Mouse (Mus musculus) midbrain, embryonic 16.5 days (tissue): ENCODE measurements around the gene Asb10. TPM values are rescaled to one million over a fixed set of nuclear protein-coding genes. Genes with fewer than 3 reads are reported as not detected.

ENCODE experiments used
- ATAC-seq: fragments of 200-750 bp; cut with Nextera tagmentation; 2 replicates; pipeline ENCODE4 v1.8.0; 2017; ENCODE audit warnings: moderate TSS enrichment
- H3K27ac ChIP-seq: fragments of 300-500 bp; sonication (generic); 2 replicates; pipeline ENCODE4 v1.5.1; 2014; ENCODE audit warnings: mild to moderate bottlenecking, low read length, mixed read lengths
- H3K27me3 ChIP-seq: fragments of 300-500 bp; sonication (generic); 2 replicates; pipeline ENCODE4 v1.6.1; 2014; ENCODE audit warnings: low read depth, low read length, mixed read lengths; ENCODE audit not compliant: control insufficient read depth, insufficient read depth
- H3K36me3 ChIP-seq: fragments of 300-500 bp; sonication (generic); 2 replicates; pipeline ENCODE4 v1.6.1; 2014; ENCODE audit warnings: mild to moderate bottlenecking, low read length, moderate library complexity, mixed read lengths; ENCODE audit not compliant: control insufficient read depth, insufficient read depth
- H3K4me1 ChIP-seq: fragments of 300-500 bp; sonication (generic); 2 replicates; pipeline ENCODE4 v1.6.1; 2014; ENCODE audit warnings: mild to moderate bottlenecking, low read length, mixed read lengths; ENCODE audit not compliant: control insufficient read depth, insufficient read depth
- H3K4me2 ChIP-seq: fragments of 300-500 bp; sonication (generic); 2 replicates; pipeline ENCODE4 v1.6.1; 2014; ENCODE audit warnings: mild to moderate bottlenecking, low read length, mixed read lengths
- H3K4me3 ChIP-seq: fragments of 300-500 bp; sonication (generic); 2 replicates; pipeline ENCODE4 v1.5.1; 2014; ENCODE audit warnings: low read depth, mild to moderate bottlenecking, low read length, moderate library complexity, mixed read lengths
- H3K9ac ChIP-seq: fragments of 300-500 bp; sonication (generic); 2 replicates; pipeline ENCODE4 v1.6.1; 2014; ENCODE audit warnings: low read depth, low read length, mixed read lengths
- H3K9me3 ChIP-seq: fragments of 300-500 bp; sonication (generic); replicated peaks from 2 replicates; pipeline ENCODE4 v1.6.1; 2014; ENCODE audit warnings: mild to moderate bottlenecking, low read length, mixed read lengths; ENCODE audit not compliant: control insufficient read depth, poor library complexity, severe bottlenecking
- WGBS: fragments of 180-500 bp; shearing (Covaris S2); extraction: QIAGEN DNeasy Blood & Tissue Kit; methylation state at CpG from one replicate; pipeline ENCODE4 v1.1.7; 2014; 5-methylcytosine and 5-hydroxymethylcytosine counted together
- polyA plus RNA-seq: library from polyadenylated mRNA; unstranded; fragments of >200 nt; fragmentation: Nextera tagmentation; extraction: Ambion mirVana; gene quantifications from 2 replicates; pipeline ENCODE4 v1.2.1, GENCODE M21; 2015

Gene Asb10
- polyA plus RNA-seq, 1 experiment from 2014 or later: not detected

DNA sequence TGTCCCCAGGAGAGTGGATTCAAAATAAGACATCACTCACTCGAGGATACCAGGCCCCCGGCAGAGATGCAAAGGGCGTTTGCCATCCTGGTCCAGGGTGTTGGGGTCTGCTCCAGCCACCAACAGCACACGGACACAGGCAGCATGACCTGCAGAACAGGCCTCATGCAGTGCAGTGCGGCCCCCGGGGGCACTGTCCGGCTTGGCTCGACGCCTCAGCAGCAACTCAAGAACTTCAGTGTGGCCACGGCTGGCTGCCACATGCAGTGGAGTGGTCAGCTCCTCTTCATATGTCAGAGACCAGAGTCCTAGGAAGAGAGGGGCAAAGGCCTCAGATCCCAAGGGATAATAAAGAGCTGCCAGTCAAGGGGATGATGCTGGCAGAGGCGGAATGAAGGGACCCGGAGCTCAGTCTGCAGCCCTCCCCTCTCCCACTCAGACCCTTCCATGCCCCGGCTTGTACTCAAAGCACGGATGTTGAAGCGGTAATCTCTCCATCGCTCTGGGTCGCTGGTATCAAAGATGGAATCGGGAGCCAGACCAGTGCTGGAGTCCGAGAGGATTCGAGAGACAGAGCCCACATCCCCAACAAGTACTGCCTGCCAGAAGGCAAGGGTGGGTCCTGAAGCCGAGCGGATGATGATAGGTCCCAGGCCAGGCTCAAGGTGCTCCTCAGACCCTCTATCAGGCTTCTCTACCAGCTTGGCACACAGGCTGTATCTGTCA, 1.0 kb downstream of the Asb10 start:
- Histone ChIP-seq H3K4me1 (no peaks in the 10 kb centered on the region), H3K27ac (no peak overlapping the region), H3K4me2 (no peak overlapping the region), H3K36me3 (no peaks in the 10 kb centered on the region), H3K4me3 (no peak overlapping the region), H3K27me3 (no peaks in the 10 kb centered on the region), H3K9ac (no peak overlapping the region), H3K9me3 (no peaks in the 10 kb centered on the region)
- no peak for ATAC-seq
- WGBS: 82% methylated on average over 22 of the region's 22 CpGs

DNA sequence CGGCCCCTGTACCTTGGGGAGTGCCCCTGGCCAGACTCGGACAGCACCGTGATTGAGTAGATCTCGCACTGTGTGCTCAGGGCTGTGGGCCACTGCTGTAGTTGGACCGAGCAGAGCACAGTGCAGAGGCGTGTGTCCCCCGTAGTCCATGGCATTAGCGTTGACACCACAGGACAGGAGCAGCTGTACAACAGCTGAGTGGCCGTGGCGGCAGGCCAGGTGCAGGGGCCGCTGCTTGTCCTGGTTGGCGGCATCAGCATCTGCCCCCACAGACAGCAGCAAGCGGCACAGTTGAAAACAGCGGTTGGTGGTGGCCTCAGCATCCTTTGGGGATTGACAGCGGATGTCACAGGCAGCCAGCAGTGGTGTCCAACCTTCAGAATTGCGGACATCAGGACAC, 3.2 kb downstream of the Asb10 start:
- Histone ChIP-seq H3K4me3 (no peak overlapping the region), H3K27me3 (no peaks in the 10 kb centered on the region), H3K27ac (no peak overlapping the region), H3K9ac (no peak overlapping the region), H3K4me1 (no peaks in the 10 kb centered on the region), H3K36me3 (no peaks in the 10 kb centered on the region), H3K9me3 (no peaks in the 10 kb centered on the region), H3K4me2 (no peak overlapping the region)
- WGBS: 68% methylated on average over 16 of the region's 16 CpGs
- no peak for ATAC-seq

DNA sequence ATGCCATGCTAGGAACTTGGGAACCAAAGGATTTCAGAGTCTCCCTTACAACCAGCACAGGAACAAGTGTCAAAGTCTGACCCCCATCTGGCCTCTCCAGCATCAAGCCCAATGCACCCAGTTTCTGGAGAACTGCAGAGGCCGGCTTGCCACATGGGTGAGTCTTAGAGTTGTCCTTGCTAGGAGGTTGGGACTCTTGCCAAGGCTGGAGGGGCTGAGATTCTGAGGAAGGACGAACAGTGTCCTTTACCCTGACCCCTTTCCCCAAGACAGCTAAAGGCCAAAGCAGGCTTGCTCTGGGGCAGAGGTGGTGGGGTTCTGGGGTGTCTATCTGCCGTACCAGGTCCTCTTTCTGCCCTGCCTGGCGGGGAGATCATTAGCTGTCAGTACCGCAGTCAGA, 4.3 kb downstream of the Asb10 start:
- Histone ChIP-seq H3K36me3 (no peaks in the 10 kb centered on the region), H3K4me1 (no peaks in the 10 kb centered on the region), H3K27ac (no peak overlapping the region), H3K9ac (no peak overlapping the region), H3K9me3 (no peaks in the 10 kb centered on the region), H3K4me2 (no peak overlapping the region), H3K4me3 (no peak overlapping the region), H3K27me3 (no peaks in the 10 kb centered on the region)
- ATAC-seq: no peak
- WGBS: 75% methylated on average over 5 of the region's 5 CpGs

DNA sequence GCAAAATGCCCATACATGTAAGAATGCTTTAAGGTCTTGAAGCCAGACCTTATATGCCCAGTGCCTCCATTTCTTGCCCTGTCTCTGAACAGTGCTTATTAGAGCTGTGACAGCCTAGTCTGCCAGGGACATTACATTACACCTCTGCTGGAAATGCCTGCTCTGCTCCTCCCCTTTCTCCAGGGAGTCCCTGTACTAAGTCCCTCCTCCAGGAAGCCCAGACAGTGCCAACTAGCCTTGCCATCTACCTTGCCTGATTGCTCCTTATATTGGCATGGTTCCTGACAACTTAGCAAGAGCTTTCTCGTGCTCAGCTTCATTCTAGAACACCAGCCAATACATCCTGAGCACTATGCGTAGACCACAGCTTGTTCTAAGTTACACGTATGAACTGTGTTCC, 5.0 kb downstream of the Asb10 start:
- Histone ChIP-seq H3K27me3 (no peaks in the 10 kb centered on the region), H3K9ac (no peak overlapping the region), H3K36me3 (no peaks in the 10 kb centered on the region)

DNA sequence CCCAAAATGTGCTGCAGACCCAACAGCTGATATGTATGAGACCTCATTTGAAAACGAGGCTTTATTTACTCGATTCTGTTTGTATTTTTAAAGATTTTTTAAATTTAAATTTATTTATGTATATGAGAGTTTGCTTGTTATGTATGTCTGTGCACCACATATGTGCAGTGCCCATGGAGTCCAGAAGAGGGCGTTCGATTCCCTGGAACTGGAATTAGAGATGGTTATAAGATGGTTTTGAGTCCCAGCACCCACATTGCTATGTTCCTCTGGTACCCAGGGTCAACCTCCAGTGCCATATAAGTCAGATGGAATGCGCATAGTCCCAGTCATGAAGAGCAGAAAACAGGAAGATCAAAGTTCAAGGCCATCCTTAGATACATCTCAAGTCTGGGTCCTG, 6.5 kb downstream of the Asb10 start:
- Histone ChIP-seq H3K9me3 (no peaks in the 10 kb centered on the region), H3K27me3 (peaks cover under 1% of the 10 kb centered on the region; the same call in 1 of the 2 replicates), H3K4me1 (no peaks in the 10 kb centered on the region; the same call in 1 of the 2 replicates), H3K4me3 (no peak overlapping the region), H3K36me3 (no peaks in the 10 kb centered on the region), H3K4me2 (no peak overlapping the region), H3K9ac (no peak overlapping the region), H3K27ac (no peak overlapping the region)
- ATAC-seq: no peak
- 52% methylated on average over 5 of the region's 5 CpGs for WGBS

More for the DNA sequence above, 5.0 kb downstream of the Asb10 start:
- ATAC-seq: no peak
- Histone ChIP-seq H3K4me3 (no peak overlapping the region), H3K4me1 (no peaks in the 10 kb centered on the region), H3K4me2 (no peak overlapping the region), H3K27ac (no peak overlapping the region), H3K9me3 (no peaks in the 10 kb centered on the region)
- WGBS: 82% methylated on average over 3 of the region's 3 CpGs

DNA sequence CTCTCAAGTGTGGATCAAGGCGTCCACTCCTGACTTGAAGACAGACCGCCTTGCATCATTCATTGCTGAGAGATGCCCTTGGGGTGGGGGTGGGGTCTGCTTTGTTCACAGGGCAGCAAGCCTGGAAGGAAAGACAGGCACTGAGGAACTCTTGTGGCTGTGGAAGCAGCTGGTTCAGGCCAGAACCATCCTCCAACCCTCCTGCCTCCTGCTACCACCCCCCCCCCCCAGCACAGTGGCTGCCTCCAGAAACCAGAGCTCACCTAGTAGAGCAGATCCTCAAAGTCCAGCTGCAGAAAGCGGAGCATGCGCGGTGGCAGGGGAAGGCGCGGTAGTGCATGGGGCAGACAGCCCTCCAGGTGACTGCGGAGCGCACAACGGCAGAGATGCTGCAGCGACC, 7.4 kb downstream of the Asb10 start:
- Histone ChIP-seq H3K4me2 (no peak overlapping the region), H3K36me3 (no peaks in the 10 kb centered on the region), H3K27me3 (peaks cover 9% of the 10 kb centered on the region), H3K27ac (no peak overlapping the region), H3K9ac (no peak overlapping the region), H3K9me3 (no peaks in the 10 kb centered on the region), H3K4me3 (no peak overlapping the region), H3K4me1 (no peaks in the 10 kb centered on the region; the same call in 1 of the 2 replicates)
- no peak for ATAC-seq
- 58% methylated on average over 11 of the region's 11 CpGs for WGBS

DNA sequence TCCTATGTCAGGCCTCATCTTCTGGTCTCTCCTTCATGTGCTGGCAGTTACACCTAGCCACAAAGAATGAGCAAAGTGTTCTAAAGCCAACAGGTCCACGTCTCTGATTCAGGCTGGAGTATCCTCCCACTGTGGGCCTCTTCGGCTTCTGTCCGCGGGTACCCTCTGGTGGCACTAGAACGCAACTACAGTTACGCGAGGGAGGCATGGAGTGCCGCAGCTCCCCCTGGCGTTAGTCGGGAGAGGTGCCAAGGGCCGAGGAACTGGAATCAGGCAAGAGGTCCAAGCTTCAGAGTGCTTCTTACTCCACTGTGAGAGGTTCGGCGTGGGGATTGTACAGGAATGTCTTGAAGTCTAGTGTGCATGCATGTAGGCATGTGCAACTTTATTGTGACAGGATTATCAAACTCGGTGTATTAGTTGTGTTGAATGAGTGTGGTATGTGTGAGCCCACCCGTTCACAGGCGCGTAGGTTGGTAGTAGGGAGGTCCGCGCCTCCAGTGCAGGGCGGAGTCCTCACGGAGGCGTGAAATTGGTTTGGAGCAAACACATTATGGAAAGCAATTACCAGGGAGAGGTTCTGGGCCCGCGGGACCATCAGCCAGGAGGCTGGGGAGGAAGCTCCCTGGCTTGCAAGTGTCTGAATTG, 10.6 kb downstream of the Asb10 start:
- H3K4me3 ChIP-seq: no peak overlapping the region
- no peaks in the 10 kb centered on the region for H3K9me3 ChIP-seq
- no peak overlapping the region for H3K9ac ChIP-seq
- H3K4me2 ChIP-seq: no peak overlapping the region
- peaks cover 23% of the 10 kb centered on the region for H3K27me3 ChIP-seq
- peak; percentile 60 for ATAC-seq
- no peak overlapping the region for H3K27ac ChIP-seq
- H3K36me3 ChIP-seq: no peaks in the 10 kb centered on the region
- H3K4me1 ChIP-seq: peaks cover 10% of the 10 kb centered on the region
- 25% methylated on average over 24 of the region's 24 CpGs for WGBS

DNA sequence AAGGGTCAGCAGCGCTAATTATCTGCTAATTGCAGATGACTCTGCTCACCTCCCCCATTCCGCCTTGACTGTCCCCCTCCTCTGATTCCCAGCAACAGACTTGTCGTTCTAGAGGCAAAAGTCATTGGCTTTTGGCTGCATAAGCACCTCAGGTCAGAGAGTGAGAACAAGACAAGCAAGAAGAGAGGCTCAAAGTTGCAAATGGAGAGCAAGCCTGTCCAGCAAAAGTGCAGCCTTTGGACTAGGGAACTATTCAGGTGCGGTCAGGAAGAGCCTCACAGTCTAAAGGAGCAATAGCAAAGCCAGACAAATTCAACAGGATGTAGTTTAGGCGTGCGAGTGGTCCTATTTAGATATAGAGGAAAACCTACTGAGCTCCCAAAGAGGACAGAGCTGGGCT, 13.0 kb downstream of the Asb10 start:
- Histone ChIP-seq H3K27ac (no peak overlapping the region), H3K9ac (no peak overlapping the region), H3K36me3 (no peaks in the 10 kb centered on the region), H3K4me3 (no peak overlapping the region), H3K4me2 (no peak overlapping the region), H3K4me1 (peaks cover 10% of the 10 kb centered on the region), H3K9me3 (no peaks in the 10 kb centered on the region), H3K27me3 (peaks cover 40% of the 10 kb centered on the region)
- ATAC-seq: no peak
- WGBS: 17% methylated on average over 6 of the region's 6 CpGs

DNA sequence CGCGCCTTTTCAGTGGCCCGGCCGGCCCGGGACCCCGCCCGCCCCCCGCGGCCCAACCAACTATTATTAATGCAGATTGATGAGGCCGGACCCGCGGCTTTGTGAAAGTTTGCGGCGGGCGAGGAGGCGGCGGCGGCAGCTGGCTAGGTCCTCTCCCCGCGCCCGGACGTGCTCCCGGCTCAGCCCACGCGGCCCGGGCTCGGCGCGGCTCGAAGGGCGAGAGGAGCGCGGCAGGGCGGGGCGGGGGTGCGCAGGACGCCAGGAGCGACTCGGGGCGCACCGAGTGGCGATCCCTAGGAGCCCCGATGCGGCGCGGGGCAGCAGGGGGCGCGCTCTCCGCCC, 13.9 kb downstream of the Asb10 start, which contains the start of gene Gbx1:
Gbx1 (minus strand) TSS at position 314 of the 342 bp plus-strand sequence.
- Histone ChIP-seq H3K9me3 (no peaks in the 10 kb centered on the region), H3K4me3 (peak within 1 kb of the TSS; percentile 43), H3K36me3 (no peaks in the 10 kb centered on the region), H3K9ac (peak within 1 kb of the TSS; percentile 55), H3K4me1 (peaks cover 10% of the 10 kb centered on the region), H3K27ac (no peak within 1 kb of the TSS), H3K4me2 (peak within 1 kb of the TSS; percentile 89), H3K27me3 (peaks cover 47% of the 10 kb centered on the region)
- 1% methylated on average over 34 of the region's 49 CpGs for WGBS
- ATAC-seq: no peak
